Mouse (Mus musculus) MN1 (cell line): ENCODE measurements around the gene Grik1.

Experiments
- DNase-seq: peaks from one replicate; pipeline ENCODE4 v3.0.0-alpha.2; 2016; ENCODE audit warnings: low spot score

The Grik1 gene

DNA sequence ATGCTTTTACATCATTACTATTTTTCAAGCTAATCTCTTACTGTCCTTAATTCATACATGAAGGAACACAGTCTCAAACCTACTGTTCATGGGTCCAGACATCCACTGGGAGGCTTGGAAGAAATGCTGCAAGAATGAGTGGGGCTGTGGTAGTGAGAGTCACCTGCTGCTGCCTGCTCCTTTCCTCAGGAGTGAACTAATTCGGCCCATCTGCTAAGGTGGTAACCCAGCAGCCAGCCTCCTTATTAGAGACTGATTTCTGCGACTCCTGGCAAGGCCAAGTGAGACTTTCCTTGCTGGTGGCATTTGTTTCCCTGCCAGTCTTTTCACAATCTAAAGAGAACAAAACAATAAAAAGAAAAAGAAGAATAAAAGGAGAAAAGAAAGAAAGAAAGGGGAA, 147.9 kb downstream of the Grik1 start:
- DNase-seq = no peak

DNA sequence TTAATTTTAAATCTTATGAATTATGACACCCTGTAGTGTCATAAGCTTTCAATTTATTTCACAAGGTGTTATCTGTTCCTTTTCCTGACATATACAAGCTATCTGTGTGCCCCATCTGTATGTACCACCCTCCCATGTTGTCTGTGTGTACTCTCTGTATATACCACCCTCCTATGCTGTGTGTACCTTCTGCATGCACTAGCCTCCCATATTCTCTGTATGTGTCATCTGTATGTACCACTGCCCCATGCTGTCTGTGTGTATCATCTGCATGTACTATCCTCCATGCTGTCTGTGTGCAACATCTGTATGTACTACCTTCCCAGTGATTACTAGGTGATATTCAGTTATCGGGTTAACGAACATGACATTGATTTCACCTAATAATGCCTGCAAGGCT, 148.5 kb downstream of the Grik1 start:
- DNase-seq = no peak

GRCm38 (mm10) chr16:88138913-88139312, 151.2 kb downstream of the Grik1 start:
- DNase-seq = no peak

DNA sequence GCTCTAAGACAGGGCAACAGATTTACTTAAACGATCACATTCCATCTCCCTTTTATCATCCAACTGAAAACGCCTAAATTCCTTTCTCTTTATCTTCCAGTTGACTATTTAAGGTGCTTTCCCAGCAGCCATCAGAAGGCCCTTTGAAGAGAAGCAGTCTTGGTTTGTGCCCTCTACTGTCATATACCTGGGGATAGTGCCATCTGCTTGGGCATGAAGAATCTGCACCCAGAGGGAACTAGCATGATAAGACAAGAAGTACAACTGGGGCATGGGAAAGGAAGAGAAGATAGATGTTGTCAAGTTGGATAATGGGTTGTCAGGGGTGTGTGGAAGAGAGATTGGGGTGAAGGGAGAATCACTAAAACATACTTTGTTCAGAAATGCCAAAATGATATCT, 157.1 kb downstream of the Grik1 start:
- DNase-seq = no peak

GRCm38 (mm10) chr16:88131103-88131502, 159.0 kb downstream of the Grik1 start:
- DNase-seq = no peak

DNA sequence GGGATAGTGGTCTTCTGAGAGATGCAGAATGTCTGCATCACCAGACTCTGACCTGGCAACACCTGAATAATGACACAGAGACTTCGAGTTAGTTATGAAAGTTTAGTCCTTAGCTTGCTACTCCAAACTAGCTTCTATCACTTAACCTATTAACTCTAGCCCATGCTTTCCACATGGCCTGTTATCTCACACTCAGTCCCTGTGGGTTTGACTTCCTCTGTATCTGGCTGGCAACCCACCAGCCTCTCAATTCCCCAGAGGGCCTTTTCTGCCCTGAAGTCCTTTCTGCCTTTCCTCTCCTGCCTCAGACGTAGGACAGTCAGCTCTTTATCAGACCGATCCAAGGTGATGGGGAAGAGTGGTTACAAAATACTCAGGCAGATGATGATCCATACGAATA, 165.0 kb downstream of the Grik1 start:
- DNase-seq = no peak

DNA sequence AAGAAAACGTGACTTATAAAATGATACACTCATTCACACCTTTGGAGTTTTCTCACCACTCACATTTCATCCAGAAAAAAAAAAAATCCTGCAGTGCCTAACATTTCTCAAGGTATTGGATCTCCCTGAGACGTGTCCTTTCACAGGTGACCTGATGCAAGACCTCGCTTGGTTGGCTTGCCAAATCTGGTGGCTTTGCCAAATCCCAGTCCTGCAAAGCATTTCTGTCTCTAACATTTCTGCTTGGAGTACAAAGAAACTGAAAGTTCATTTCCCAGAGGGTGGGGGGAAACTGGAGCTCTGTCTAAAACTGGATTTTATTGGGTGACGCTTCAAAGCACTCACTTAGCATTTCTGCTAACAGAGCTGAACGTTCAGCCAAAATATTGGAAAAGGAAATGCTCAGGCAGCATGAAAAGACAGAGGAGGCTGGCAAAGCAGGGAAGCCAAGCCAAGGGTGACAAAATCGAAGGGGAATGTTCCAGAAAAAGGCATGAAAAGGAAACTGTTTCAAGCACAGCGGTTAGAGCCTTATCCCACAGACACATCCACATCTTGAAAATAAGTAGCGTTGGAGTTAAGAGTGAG, 177.4 kb downstream of the Grik1 start:
- no peak for DNase-seq

DNA sequence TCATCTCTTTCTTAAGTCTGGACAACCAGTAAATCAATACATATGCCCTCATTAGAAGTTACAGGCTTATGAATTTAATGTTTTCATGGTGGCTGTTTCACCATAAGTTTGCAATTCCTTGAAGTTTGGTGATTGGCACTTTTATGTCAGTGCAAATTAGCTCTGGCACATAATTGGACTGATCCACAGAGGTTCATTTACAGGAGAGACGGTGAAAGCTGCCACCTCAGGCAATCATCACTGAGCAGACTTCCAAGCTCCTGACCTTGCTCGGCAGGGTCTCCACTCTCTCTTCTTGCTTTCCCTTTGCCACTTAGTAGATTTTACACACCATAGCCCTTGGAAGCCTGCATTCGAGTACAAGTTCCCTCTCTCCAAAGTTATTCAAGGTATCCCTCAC, 178.6 kb downstream of the Grik1 start:
- DNase-seq = no peak

- no peak for DNase-seq
Measured at GRCm38 (mm10) chr16:88094206-88094789, 195.8 kb downstream of the Grik1 start.

GRCm38 (mm10) chr16:88087280-88087679, 202.8 kb downstream of the Grik1 start:
- DNase-seq = no peak

DNA sequence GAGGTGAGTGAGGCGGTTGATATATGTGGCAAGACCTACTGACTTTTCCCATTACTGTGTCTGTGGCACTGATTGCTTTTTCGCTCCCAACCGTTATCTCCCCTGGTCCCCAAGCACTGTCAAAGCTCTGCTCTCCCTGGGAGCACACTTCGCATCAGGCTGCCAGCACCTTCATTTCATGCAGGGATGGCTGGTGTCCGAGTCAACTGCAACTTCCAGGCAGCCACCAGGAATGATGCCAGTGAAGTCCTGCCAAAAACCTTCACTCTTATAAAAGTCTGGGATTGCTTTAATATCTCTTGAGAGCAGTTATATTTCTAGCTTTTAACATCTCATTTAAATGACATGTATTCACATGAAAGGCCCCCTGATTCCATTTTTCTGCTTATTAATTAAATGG, 215.3 kb downstream of the Grik1 start:
- no peak for DNase-seq

DNA sequence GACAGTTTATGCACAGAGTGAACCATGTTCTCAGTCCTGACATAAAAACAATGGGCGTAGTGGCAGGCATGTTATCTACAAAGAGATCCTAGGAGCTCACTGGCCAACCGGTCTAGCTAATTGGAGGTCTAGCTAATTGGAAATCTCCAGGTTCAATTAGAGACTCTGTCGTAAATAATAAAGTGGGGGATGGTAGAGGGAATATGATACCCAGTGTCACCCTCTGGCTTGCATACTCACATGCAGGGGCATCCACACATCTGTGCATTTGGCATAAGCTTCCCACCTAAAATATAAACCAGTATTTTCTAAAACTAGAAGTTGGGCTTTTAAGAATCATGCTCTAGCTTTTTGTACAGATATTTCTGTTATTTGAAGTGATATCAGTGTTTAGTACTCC, 229.1 kb downstream of the Grik1 start:
- DNase-seq = no peak

DNA sequence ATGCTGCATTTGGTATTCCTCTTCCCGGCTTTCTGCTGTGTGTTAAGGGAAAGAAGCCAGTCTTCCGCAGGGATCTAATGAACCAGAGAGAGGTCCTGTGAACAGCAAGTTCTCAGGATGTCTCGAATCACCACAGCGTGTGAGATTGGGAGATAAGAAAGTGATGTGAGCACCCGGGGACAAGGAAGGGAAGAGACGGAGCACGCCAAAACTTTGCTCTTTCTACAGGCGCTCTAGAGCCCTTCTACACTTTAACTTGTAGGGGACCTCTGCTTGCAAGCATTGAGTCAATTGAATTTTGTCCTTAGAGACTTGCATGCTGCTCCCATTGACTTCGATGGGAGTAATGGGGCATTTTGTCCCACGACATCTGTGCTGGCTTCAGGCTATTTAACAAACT, 241.9 kb downstream of the Grik1 start:
- DNase-seq = no peak

DNA sequence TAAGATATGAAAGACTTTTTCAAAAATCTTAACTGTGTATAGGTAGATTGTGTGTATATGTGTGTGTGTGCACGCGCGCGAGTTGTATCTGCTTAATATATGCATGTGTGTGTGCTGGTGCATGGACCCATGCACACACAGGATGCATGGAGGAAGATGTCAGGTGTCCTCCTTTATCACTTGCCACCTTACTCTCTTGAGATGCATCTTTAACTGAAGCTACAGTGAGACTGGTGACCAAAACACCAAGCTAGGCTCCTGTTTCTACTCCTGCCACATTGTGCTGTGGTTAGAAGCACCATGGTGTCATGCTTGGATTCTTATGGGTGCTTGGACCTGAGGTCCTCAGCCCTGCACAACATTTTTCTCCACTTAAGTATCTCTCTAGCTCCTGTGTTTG, 245.7 kb downstream of the Grik1 start:
- DNase-seq = no peak

DNA sequence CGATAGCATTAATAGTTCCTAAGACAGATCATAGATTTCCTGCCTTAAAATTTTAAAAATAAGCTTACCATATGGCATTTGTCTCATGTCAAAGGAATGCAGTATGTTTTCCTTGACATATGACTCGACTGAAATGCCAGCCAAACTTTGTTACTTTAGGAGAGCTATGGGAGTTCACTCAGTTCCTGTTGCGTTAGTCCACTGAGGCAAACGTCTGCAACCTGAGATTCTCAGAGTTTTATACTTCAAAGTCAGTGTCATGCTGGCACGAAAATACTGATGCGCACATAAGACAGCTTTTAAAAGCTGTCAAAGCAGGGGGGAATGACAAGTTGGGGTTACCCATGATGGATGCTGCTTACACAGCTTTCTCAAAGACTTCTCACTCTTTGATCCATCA, 247.6 kb downstream of the Grik1 start:
- no peak for DNase-seq

GRCm38 (mm10) chr16:88038503-88039091, 251.5 kb downstream of the Grik1 start:
- DNase-seq = no peak

GRCm38 (mm10) chr16:87988805-87989204, 301.3 kb downstream of the Grik1 start:
- DNase-seq = no peak

- DNase-seq = no peak
Measured at GRCm38 (mm10) chr16:87984201-87984870, 305.7 kb downstream of the Grik1 start.

DNA sequence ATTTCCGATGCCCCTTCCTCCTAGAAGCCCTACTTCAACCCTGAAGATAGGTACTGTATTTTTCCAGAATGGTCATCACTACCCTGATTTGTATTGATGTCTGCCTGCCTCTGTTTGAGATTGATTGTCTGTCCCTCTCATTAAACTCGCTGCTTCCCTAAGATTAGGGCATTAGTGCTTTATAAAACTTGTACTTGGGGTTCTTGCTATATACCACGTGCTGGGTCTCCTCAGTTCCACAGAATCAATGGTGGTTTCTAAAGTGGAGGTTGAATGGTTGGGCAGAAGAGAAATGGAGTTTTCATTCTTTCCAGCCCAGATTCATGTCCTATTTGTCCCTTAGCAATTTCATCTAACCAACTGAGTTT, 316.0 kb downstream of the Grik1 start:
- no peak for DNase-seq

DNA sequence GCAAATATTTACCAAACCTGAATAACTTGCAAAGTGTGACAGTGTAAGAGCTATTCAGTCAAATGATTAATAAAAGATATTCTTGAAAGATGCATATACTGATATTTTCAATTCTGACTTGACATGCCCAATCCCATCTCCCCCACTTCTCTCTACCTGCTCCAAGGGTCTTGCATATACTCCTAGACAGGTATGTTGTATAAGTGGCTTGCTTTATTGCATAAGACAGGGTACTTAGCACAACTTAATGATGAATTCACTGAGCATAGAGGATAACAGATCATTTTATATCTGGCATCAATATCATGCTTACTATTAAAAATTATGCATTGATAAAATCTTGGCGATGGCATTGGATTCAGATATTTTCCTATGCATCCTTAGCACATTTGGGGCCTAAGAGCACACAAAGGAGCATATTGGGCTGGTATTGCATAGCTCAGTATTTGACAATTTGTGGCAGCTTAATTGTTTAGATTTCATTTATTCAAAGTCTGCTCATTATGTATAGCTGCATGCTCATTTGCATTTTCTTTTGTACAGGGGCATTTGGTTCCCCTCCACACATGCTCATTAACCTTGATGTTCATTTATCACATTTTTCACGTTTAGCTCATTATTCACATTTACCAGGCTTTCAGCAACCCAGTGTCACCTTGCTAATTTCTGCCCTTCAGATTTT, 316.5 kb downstream of the Grik1 start:
- DNase-seq = no peak

DNA sequence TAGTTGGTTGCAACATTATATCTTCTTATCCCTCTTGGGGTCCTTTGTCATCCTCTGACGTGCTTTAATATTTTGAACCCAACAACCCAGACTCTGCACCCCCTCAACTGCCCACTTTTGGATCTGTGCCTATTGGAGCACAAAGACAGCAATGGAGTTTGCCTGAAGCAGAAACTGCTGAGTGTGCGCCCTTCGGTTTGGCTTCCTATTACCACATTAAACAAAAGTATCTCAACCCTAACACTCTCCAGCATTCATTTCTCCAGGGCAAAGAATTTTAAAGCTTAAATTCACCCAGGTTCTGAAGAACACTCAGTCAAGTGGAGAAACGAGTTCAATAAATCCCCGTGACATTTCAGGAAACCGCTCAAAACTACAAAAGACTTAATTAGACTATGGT, 318.2 kb downstream of the Grik1 start:
- no peak for DNase-seq

GRCm38 (mm10) chr16:87969936-87970335, 320.1 kb downstream of the Grik1 start:
- no peak for DNase-seq

GRCm38 (mm10) chr16:87961419-87961818, 328.6 kb downstream of the Grik1 start:
- DNase-seq = no peak
